Mouse (Mus musculus) liver, postnatal 0 days (tissue): ENCODE results near the gene Btbd18.

Source experiments
- CTCF ChIP-seq: sonication (generic); IDR thresholded peaks from 2 replicates; pipeline ENCODE4 v1.5.1; 2016; ENCODE audit warnings: antibody characterized with exemption, low read depth
- EP300 ChIP-seq: IDR thresholded peaks from 2 replicates; pipeline ENCODE4 v1.6.1; 2016; ENCODE audit warnings: antibody characterized with exemption, low read depth, mild to moderate bottlenecking

GRCm38 (mm10) chr2:84716423-84717355 lies 57.8 kb downstream of the Btbd18 start:
- TF ChIP-seq EP300 (no peak), CTCF (no peak)
